Mouse (Mus musculus): Measurements from ENCODE around the gene Vmn1r126. TPM values are rescaled to one million over a fixed set of nuclear protein-coding genes. Genes with fewer than 3 reads are reported as not detected.

The Vmn1r126 gene
- polyA plus RNA-seq (2012; rRNA removed; ENCODE audit: low replicate concordance), result not detected in 2 replicates

DNA sequence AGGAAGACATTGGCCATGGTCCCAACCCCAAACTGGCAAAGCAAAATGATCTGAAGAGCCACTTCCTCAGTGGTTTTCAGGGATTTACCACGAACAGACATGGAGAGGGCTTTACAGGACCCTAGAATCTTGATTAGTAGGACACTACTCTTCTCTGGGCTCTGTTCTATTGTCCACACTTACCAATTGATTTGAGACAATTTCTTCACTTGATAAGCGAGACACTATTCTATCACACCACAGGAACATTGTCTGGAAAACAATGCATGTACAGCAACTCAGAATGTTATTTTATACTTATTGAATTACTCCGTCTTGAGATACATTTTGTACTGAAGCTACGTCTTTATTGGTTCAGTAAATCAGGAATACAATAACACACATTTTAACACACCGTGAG is at the start of gene Vmn1r126:
TSS of gene Vmn1r126 (minus strand) at position 101 of the 400 bp plus-strand sequence.

DNA sequence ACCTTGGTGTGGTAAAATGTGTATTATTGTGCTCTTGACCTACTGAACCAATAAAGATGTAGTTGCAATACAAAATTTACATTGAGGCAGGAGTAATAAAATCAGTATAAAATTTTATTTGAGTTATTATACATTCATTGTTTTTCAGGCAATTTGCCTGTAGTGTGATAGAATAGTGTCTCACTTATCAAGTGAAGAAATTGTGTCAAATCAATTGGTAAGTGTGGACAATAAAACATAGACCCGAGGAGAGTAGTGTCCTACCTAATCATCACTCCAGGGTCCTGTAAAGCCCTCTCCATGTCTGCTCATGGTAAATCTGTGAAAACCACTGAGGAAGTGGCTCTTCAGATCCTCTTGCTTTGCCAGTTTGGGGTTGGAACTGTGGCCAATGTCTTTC is 47.8 kb upstream of the Vmn1r126 start, which contains the start of gene Vmn1r128:
TSS of gene Vmn1r128 (plus strand) at position 301 of the 400 bp plus-strand sequence.

DNA sequence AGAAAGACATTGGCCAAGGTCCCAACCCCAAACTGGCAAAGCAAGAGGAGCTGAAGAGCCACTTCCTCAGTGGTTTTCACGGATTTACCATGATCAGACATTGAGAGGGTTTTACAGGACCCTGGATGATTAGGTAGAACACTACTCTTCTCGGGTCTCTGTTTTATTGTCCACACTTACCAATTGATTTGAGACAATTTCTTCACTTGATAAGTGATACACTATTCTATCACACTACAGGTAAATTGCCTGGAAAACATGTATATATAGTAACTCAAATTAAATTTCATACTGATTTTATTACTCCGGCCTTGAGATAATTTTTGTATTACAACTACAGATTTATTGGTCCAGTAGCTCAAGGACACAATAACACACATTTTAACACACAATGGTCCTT is 18.5 kb upstream of the Vmn1r126 start, which contains the start of gene Vmn1r127:
TSS of gene Vmn1r127 (minus strand) at position 101 of the 400 bp plus-strand sequence.

DNA sequence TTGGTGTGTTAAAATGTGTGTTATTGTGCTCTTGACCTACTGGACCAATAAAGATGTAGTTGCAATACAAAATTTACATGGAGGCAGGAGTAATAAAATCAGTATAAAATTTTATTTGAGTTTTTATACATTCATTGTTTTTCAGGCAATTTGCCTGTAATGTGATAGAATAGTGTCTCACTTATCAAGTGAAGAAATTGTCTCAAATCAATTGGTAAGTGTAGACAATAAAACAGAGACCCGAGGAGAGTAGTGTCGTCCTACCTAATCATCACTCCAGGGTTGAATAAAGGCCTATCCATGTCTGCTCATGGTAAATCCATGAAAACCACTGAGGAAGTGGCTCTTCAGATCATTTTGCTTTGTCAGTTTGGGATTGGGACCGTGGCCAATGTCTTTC is 29.4 kb downstream of the Vmn1r126 start, which contains the start of gene Vmn1r125:
TSS of gene Vmn1r125 (plus strand) at position 301 of the 400 bp plus-strand sequence.

DNA sequence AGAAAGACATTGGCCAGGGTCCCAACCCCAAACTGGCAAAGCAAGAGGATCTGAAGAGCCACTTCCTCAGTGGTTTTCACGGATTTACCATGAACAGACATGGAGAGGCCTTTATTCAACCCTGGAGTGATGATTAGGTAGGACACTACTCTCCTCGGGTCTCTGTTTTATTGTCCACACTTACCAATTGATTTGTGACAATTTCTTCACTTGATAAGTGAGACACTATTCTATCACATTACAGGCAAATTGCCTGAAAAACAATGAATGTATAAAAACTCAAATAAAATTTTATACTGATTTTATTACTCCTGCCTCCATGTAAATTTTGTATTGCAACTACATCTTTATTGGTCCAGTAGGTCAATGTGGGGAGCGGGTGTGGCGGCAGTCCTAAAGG is 40.8 kb downstream of the Vmn1r126 start, which contains the start of gene Vmn1r124:
TSS of gene Vmn1r124 (minus strand) at position 101 of the 400 bp plus-strand sequence.

Other genes with a start within 250 kb of the Vmn1r126 start
- gene Vmn1r120, start 247.7 kb downstream of the Vmn1r126 start, polyA plus RNA-seq (2012; rRNA removed; ENCODE audit: low replicate concordance), result not detected in 2 replicates
- gene Vmn1r121, start 203.0 kb downstream of the Vmn1r126 start, polyA plus RNA-seq (2012; rRNA removed; ENCODE audit: low replicate concordance), result not detected in 2 replicates
- not detected in 2 replicates for gene Vmn1r122, start 167.3 kb downstream of the Vmn1r126 start, polyA plus RNA-seq (2012; rRNA removed; ENCODE audit: low replicate concordance)
- gene Vmn1r123, start 139.3 kb downstream of the Vmn1r126 start, polyA plus RNA-seq (2012; rRNA removed; ENCODE audit: low replicate concordance), result not detected in 2 replicates
- not detected in 2 replicates for gene Gm5157, start 111.0 kb downstream of the Vmn1r126 start, polyA plus RNA-seq (2012; rRNA removed; ENCODE audit: low replicate concordance)
- not detected in 2 replicates for gene Vmn1r124, start 40.9 kb downstream of the Vmn1r126 start, polyA plus RNA-seq (2012; rRNA removed; ENCODE audit: low replicate concordance)
- gene Vmn1r125, start 29.3 kb downstream of the Vmn1r126 start, polyA plus RNA-seq (2012; rRNA removed; ENCODE audit: low replicate concordance), result not detected in 2 replicates
- gene Vmn1r127, start 18.4 kb upstream of the Vmn1r126 start, polyA plus RNA-seq (2012; rRNA removed; ENCODE audit: low replicate concordance), result not detected in 2 replicates
- gene Vmn1r128, start 47.9 kb upstream of the Vmn1r126 start, polyA plus RNA-seq (2012; rRNA removed; ENCODE audit: low replicate concordance), result not detected in 2 replicates
- gene Vmn1r129, start 59.8 kb upstream of the Vmn1r126 start, polyA plus RNA-seq (2012; rRNA removed; ENCODE audit: low replicate concordance), result not detected in 2 replicates
- not detected in 2 replicates for gene Gm6882, start 131.3 kb upstream of the Vmn1r126 start, polyA plus RNA-seq (2012; rRNA removed; ENCODE audit: low replicate concordance)
- gene Vmn1r130, start 210.3 kb upstream of the Vmn1r126 start, polyA plus RNA-seq (2012; rRNA removed; ENCODE audit: low replicate concordance), result not detected in 2 replicates
- gene Vmn1r131, start 244.6 kb upstream of the Vmn1r126 start, polyA plus RNA-seq (2012; rRNA removed; ENCODE audit: low replicate concordance), result not detected in 2 replicates